Mouse (Mus musculus) liver, embryonic 18 days (tissue): Measurements from ENCODE around the gene Zfp618. TPM values are rescaled to one million over a fixed set of nuclear protein-coding genes. Genes with fewer than 3 reads are reported as not detected.

ENCODE experiments used
- polyA plus RNA-seq: library from polyadenylated mRNA; depleted of rRNA; stranded (reverse); fragments of >200 nt; gene quantifications from 2 replicates; pipeline ENCODE4 v1.2.3, GENCODE M21; 2012; rRNA removed

Gene Zfp618
- polyA plus RNA-seq, result 5.3 and 5.7 TPM in 2 replicates

DNA sequence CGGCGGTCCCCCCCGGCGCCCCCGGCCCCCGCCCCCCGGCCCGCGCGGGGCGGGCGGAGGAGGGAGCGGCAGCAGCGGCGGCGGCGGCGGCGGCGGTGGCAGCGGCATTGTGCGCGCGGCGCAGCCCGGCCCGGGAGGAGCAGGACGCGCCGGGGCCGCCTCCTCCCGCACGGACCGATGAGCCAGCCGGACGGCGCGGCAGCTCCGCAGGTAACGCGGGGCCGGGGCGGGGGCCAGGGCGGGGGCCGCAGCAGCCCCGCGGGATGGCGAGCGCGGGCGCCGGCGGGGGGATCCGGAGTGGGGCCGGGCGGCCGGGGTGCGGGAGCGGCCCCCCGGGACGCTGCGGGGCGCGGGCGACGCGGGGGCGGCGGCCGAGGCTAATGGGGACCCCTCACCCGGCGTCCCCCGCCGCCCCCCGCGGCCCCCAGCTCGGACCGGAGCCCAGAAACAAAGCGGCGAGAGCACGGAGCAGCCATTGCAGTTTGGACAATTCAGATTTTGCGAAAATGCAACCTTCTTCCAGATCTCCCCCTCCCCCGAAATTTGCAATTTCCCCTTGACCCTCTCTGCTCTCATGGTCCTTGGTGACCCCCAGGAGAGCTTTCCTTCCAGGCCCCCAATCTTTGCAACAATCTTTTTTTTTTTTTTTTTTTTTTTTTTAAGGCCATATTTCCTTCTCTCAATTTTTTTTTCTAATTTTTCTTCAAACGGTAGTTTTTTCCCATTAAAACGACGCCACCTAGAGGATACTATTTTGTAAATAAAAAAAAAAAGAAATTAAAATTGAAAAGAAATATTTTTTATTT, at the start of gene Zfp618:
Gene Zfp618, plus strand, starts transcription at position 77 of the 806 bp plus-strand sequence.

DNA sequence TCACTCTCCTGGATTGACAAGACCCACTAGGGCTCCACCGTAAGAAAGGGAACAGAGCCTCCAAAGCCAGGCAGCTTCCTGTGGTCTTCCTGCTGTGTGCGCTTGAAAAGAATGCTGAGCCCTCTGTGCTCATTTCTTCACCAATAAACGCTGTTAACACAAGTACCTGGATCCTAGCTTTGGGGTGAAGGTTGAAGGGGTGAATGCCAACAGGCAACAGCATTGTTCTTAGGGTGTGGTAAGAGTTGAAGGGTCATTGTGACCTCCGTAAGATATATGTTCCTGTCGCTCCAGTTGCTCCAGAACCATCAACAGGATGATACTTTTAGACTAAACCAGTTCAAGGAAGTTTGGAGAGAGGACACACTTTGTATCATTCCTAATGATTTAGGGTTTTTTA, 189.3 kb downstream of the Zfp618 start, which contains the start of gene Ambp:
Gene Ambp, minus strand, starts transcription at position 101 of the 400 bp plus-strand sequence.

GRCm38 (mm10) chr4:63171969-63172685, 206.8 kb downstream of the Zfp618 start, which contains the start of gene Kif12:
Gene Kif12, minus strand, starts transcription at chr4:63172131.

Other genes with a start within 250 kb of the Zfp618 start
- 2,046 and 2,073 TPM in 2 replicates for gene Ambp, start 189.2 kb downstream of the Zfp618 start, polyA plus RNA-seq
- 3.2 and 3.9 TPM in 2 replicates for gene Kif12, start 206.6 kb downstream of the Zfp618 start, polyA plus RNA-seq
- gene Col27a1, start 248.4 kb downstream of the Zfp618 start, polyA plus RNA-seq, result 6.2 and 6.6 TPM in 2 replicates